Mouse (Mus musculus): Measurements from ENCODE around the gene Kiz. TPM values are rescaled to one million over a fixed set of nuclear protein-coding genes. Genes with fewer than 3 reads are reported as not detected.
A peak's percentile ranks its signal among the peaks of the same experiment; 100 is the strongest.

Gene Kiz
- total RNA-seq, 2 experiments from 2014 or later: 33.9 to 37.8 TPM

DNA sequence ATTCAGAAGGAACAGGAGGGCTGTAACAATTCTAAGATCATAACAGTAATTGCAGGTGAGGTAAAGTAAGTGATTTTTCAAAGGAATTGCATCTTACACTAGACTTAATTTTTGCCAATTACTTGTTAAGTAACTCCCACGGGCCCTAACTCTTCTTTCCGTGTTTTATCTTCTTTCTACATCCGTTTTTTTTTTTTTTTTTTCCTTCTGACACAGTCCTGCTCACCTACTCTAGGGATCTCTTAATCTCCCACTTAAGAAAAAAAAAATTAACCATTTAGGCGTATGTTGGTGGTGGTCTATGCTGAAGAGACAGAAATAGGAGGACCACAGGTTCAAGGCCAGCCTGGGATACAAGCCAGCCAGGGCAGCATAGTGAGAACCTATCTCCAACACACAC lies 1.2 kb downstream of the Kiz start:
- DNase-seq: no peak

DNA sequence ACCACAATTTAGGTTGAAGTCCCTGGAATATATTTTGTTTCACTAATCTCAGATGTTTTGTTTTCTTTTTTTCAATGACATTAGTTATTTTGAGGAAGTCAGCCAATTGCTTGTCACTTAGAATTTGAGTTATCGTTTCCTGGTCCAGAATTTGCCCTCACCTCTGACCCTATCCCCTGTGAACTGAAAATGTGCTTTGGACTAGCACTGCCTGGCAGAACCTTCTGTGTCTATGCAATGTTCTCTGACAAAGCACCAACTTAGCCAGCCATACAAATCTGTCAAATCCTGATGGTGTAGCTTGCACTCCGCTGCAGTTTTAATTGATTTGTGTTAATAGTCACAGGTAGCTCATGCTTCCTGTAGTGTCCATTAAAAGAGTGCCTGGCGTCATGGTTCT lies 10.1 kb downstream of the Kiz start:
- no peak for DNase-seq

DNA sequence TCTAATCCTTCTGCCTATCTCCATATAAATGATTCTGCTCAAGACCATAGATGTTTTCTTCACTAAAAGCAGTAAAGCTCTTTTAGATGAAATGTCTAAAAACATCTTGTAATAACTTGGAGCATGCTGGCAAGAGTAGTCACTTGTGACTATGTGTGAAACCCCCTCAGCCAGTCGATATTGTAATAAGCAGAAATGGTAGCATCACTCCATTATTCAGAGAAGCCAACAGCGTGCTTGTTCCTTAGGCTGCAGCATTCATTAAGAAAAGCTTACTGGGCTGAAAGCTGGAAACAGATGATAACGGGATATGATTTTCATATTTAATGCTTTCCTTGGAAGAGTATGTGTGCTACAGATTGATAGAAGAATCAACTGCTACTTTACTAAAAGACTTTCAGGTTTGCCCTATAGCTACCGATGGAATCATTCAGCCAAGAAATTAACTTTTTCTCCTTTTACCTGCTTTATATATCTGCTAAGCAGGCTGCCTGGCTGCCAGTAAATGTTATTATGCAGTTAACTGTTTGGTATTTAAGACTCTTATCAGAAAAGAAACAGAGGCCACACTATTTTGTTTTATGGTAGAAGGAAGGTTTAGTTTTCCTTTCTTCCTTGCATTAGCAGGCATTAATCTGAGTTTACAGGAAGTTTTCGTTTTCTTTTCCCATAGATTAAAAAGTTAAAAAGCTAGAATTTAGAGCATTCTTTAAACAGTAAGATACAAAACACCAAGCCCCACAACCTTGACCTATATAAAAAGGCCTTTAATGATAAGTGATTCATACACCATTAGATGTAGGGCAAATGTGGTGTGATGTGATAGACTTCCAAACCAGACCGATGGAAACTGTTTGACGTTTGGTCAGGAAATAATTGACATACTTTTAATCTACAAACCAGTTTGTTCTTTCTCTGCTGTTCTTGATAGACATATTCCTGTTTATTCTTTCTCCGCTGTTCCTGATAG lies 15.9 kb downstream of the Kiz start:
- DNase-seq: no peak

DNA sequence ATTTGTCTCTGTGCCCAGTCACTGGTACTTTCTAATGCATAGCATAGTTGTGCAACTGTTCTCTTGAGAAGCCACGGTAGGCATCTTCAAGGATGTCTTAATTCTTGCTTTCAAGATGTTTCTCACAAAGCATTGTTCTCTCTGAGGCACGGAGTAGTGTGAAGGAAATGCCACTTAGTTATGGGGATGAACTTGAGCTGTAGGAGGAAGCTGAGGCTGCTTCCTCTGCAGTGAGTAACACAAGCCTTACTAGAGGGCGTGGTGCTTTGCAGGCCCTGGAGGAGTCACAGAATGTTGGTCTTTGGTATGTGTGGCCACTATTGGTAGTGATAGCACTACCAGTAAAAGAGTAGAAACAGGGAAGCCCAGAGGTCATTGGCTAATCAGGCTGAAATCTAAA lies 17.0 kb downstream of the Kiz start:
- no peak for DNase-seq

DNA sequence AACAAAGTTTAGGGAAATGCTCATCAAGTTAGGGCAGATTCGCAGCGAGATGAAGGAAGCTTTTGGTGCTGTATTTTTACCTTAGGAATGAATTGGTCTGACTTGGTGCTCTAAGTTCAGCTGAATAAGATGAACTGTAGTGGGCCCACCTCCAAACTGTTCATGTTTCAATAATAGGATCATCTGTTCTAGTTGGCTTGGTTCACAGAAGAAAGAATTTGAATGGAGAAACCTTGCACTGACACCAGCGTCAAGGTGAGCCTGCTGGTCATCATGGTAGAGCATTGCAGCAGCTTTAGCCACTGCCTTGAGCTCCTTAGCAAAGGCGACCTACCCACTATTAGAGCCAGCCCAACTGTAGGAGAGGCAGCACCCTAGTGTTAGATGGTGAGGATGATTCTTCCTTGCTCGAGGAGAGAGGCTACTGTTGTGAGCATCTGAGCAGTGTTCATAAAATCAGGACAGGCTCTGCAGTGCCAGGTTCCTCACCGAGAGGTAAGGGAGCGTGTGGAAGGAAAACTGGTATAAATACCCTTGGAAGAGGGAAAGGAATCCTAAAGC lies 18.3 kb downstream of the Kiz start:
- no peak for DNase-seq

DNA sequence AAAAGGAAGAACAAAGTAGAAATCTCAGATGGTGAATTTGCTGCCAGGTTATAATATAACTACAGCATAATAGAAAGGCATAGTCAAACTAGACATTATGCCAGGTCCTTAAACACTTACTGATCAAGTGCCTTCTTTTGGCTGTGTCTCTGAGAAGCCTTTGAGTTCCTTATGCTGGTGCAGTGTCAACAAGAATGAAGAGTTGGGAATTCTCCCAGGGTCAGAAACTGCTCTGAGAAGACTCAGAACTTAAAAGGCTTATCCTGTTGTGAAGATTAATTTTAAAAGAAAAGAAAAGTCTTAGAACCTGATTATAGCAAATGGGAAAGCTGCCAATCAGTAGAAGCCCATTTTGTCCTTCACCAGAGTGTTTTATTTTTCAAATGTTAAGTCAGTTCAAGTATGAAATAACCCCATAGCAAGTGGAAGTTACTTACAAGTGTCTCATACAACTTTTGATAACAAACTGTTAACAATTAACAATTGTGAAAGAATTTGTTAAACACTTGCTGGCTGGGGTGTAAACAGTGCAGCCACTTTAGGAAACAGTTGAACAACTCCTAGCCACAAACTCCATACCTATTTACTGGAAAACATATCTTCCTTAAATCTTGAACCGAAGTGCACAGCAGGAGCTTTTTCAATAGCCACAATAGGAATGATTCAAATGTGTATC lies 21.9 kb downstream of the Kiz start:
- no peak for DNase-seq

DNA sequence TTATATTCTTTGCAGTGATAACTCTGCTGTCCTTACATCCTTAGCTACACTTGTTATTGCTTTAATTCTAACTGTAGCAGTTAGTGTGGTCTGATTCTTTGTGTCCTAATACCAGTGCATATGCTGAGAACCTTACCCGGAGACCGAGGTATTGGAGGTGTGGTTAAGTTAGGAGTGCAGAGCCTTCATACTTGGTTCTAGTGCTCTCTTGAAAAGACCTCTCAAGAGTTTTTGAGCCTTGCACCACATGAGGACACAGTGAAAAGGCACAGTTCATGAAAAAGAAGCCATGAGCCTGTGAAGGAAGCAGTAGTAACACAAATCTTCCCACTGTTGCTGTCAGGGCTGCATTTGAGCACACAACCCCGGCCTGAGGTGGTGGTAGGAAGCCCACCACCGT lies 26.0 kb downstream of the Kiz start:
- DNase-seq: no peak

DNA sequence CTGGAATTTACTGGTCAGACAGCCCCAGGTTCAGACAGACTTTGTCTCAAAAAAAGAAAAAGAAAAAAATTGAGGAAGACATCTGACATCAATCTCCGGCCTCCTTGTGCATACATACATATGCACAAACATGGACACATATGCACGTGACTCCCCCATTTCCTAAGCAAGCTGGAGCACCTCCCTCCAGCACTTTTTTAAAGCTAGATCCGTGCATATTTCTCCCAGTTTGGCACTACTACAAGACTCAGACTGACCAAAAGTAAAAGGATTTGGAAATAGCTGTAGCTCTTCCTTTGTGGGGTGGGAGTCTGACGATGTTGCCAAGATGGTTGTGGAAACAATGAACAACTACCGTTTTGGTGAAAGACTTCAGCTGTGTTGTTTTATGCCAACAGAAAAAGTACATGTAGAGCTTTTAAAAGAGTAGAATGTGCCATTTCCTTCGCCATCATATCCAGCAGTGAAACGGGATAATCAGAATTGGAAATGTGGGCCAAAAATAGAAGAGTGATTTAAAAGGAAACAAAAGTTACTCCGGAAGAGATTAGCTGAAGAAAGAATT lies 28.7 kb downstream of the Kiz start:
- DNase-seq: no peak

DNA sequence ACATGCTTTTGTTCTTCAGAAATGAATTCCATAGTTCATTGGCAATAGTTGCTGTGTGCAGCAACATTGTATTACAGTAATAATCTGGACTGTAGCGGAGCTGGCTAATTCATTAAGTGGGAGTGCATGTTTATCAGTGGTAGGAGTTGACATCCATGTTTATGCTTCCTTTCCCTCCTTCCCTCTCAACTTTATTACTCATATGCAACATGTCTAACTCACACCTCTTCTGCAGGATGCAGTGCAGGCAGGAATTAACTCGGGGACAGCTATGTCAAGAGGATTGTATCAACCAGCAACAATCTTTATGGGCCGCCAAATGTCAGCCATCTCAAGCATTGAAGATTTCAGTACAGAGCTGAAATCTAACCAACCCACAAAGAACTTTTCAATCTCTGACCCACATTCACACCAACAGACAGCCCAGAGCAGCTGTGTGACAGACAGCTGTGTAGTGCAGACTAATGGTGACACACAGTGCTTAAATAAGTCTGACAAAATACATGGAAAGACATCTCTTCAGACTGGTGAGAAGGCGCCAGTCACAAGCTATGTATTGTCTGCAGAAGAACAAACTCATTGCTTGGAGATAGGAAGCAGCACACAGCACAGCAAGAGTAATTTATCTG lies 33.2 kb downstream of the Kiz start:
- DNase-seq: no peak

DNA sequence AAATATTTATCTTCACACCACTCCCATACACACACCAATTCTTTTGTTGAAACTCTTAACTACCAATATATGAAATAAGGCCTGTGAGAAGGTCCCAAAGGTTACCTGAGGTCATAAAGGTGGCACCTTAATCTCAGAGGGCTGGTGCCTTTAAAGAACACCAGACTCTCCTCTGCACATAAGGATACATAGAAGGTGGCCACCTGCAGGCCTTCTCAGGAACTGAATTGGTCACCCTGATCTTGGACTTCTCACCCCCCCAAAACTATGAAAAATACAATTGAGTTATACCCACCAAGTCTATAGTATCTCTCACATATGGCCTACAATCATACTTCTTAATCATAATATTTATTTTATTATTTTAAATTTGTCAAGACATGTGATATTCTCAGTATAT lies 43.3 kb downstream of the Kiz start:
- DNase-seq: no peak

DNA sequence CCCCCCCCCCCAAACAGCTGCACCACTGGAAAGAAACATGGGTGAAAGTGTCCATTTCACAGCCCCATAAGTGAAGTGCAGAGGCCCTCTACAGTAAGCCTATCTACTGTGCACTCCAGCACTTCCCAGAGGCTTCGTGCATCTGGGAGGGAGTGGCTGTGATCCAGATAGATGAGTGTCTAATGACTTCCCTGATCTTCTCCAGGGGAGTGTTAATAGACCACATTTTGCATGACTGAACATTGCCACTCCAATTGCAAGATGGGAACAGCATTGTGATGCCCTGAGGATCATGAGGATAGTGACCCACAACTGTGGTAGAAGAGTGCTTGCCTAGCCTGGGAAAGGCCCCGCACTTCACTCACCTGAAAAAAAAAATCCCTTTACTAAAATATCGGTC lies 60.4 kb downstream of the Kiz start:
- DNase-seq: no peak

DNA sequence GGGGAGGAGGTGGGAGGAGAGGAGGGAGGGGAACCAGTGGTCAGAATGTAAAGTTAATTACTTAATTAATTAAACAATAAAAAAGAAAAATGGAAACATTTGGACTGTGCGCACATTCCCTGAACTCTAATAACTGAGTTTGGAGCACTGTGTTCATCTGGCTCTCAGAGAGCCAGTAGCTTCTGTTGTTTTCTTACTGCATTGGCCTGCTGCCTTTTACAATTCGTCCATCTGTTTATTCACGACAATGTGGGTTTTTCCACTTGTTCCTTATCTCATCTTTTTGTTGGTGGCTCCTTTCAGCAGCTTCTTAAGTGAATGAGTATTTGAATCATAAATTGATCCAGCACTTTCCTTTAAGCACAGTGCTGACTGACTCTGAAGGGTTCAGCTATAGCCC lies 62.1 kb downstream of the Kiz start:
- DNase-seq: no peak

DNA sequence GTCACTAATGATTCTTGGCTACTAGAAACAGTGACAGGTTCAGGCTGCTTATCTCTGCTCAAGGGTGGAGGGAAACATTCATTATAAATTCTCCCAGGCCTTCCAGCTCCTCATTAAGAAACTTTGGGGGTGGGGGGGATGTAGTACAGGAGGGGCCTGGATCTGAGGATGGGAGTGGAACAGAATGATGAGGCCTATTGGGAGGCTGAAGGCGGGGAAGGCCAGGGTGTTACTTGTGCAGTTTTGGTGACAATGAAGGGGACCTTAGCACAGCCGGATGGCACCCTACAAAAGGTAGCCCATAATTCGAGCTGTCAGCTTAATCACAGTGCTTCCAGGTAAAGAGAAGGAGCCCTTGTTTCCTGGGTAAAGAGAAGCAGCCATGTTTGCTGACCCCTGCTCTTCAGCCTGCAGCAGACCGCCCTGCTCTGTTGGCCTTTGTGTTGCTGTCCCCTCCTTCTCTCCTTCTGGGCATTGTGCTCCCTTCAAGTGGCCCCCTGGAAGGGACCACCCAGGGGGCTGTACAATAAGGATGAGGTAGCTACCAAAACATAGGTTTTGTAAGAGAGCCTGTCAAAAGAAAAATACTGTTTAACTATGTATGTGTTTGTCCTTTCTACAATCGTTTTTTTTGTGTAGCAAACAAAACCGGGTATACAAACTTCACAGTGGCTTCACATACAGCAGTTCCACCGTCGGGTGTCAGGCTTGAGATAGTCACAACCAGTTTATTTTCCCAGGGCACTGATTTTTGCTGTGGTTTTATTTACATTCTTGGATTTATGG lies 64.9 kb downstream of the Kiz start:
- DNase-seq: no peak

DNA sequence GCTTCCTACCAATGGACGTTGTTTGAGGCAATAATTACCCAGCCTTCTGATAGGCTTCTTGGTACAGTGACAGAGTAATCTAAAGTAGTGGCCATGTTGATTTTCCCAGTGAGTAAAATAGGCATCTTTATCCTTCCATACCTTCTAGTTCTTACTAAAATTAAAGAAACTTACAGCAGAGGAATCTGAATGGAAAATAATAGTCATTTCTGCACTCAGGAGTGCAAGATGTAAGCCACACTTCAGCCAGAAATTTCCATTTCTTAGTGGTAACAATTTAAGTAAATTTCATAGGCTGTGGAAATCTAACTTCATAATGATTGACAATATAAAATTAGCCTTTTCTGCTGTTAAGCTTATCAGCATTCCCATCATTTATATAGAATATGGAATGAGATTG lies 69.6 kb downstream of the Kiz start:
- no peak for DNase-seq

DNA sequence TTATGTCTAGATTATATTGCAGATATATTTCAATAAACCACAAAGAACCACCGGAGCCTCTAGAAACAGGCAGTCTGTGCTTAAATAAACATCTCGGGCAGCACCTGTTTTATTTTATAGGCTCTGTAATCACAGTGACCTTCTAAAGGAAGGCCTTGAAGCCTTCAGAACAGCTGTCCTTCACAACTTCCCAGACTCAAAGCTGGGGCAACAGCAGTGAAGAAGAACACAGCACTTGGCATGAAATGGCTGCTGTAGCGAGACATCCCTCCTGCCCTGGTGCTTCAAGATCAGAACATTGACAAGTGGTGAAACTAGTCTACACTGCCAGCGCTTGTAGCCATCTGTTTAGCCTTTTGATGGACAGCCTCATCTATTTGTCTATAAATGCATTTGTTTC lies 70.2 kb downstream of the Kiz start:
- no peak for DNase-seq

DNA sequence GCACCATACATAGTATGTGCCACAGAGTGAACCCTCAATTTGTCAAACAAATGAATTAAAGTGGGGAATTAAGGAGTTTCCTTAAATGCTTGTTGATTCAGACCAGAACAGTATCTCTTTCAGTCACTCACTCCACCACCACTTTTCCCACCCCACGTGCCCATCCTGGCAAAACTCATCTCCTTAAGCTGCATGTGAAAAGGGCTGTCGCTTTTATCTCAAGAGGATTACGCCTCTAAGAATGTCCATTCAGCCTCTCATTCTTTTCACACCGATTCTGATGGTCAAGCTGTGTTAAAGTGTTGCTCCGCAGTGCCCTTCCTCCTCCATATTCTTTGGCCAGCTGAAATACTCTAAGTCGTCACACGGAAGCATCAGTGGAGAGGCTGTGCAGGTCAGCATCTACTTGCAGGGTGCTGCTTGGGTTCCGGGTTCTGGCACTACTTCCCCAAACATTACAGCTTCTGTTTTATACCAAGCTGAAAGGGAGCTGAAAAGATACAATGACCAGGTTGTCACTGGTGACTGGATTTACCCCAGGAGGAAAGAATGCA lies 92.6 kb downstream of the Kiz start:
- no peak for DNase-seq

DNA sequence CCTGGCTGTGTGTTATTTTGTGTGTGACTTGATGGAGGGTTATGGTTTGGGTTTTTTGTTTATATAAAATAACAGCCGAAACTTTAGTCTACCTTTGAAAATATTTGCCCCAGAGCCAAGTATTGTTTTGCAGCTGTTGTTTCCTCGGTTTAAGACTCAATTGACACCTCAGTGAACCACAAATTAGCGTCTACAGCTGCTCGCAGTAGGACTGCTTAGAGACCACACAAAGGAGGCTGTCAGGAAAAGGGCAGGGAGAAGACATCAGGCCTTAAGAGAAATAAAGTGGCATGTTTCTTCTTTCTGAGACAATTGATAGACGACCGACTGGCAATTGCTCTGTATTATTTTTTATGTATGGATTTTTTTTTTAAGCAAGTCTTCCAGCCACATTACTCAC lies 100.7 kb downstream of the Kiz start:
- DNase-seq: no peak

DNA sequence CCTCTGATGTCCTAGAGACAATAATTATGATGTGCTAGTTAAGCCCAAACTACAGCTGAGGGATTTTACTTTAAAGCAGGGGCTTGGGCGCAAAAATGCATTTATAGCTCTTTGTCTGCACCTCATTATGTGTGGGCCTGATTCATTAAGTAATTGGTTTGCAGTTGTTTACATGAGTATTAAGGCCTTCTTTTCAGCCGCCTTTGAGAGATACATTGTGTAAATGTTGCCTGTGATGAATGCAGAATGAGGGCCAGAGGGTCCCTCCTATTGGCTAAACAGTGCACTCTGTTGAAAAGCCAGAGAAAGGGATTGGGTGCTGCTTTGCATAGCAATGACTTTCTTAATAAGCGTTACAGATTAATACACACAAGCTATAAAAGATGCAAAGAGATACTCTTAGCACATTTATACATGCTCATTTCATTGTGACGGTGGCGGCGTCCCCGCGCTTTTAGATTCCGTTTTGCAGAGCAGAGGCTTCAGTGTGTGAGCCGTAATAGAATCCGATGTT lies 102.8 kb downstream of the Kiz start:
- DNase-seq: no peak

DNA sequence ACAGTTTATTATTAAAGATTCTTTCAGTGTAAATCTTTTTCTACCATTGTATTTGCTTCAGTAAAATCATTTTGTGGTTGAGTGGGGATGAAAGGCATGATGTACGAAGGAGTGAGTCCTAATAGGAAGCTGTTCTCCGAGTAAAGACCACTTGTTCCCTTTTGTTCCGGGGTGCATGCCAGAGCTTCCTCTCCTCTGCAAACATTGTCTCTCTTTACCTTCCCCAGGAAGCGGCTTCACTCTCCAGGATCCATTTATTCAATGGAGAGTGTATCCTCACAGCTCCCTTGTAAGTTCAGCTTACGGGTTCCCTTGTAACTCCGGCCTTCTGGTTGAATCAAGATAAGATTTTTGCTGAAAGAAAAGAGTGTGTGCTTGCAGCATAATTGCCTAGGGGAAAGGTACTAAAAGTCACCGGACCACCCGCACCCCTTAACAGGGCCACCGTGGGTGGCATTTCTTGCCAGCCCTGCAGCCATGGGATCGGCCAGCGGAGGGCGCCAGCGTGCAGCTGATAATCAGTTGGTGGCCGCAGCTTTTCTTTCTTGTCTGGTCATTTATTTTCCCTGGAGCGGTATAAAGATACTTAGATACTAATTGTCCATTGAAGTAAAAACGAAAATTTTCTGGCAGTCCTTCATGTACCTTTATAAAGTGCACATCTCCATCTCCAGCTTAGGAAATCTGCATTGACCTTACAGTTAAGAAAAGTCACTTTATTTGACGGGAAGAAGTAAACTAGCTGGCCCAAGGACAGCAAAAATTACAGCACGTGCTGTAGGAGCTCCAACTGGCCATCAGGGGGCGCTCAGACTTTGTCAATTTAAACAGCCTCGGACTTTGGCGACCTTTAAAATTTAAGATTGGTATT lies 103.5 kb downstream of the Kiz start:
- peak; percentile 49 for DNase-seq

DNA sequence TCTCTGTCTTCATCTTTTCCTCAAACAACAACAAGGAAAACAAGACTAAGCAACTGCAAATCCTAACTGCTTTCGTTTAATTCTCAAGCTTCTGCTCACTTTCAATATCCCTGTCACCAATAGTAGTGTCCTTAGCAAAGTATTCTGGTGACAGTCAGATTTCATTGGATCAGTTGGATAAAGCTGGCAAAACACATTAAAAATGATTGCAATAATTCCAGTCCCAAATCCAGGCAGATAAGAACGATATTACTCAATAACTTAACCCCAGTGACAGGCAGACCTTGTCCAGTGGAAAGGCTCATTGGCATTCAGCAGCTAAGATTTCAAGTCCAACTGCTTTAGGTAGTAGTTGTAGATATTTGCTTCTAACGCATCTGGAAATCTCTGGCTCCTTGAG lies 119.4 kb downstream of the Kiz start:
- DNase-seq: no peak
